Mouse (Mus musculus) cerebellum, adult 11 months (tissue): ENCODE results near the gene Nup160.

Experiments
- DNase-seq: peaks from one replicate; pipeline ENCODE4 v3.0.0; 2022

Gene Nup160

DNA sequence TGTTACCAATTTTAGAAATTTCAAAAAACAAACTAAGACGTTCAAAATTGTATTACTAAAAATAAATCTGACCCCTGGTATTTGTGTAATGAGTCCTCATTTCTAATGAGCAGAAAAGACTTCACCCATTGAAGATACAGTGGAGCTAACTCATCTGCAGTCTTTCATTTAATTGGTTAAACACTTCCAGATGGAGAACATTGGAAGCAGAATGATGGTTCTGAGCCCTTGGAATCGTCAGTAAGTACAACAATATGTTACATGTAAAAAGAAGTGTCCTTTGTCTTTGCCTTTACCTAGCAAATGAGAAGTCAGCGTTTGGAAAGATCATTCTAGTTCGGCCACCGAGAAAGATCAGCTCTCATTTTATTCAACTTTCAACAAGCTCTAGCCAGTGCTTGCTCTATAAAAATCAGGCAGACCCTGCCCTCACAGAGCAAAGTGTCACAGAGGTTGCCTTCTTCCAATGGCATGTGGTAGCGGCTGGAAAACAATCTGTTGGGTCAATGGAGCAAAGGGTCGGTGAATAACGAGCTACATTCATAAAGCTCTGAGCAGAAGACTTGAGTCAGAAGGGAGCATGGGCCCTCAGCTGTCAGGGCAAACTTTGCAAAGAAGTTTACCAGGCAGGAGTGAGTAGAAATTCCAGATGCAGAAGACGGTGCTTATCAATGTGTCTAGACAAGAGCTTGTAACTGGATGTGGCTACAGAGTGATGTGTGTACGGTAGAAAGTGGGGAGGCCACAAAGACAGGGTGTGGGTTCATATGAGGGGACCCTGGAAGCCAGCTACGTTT lies 10.2 kb upstream of the Nup160 start:
- DNase-seq = no peak

GRCm38 (mm10) chr2:90667388-90668265 lies 9.4 kb upstream of the Nup160 start:
- DNase-seq = no peak

DNA sequence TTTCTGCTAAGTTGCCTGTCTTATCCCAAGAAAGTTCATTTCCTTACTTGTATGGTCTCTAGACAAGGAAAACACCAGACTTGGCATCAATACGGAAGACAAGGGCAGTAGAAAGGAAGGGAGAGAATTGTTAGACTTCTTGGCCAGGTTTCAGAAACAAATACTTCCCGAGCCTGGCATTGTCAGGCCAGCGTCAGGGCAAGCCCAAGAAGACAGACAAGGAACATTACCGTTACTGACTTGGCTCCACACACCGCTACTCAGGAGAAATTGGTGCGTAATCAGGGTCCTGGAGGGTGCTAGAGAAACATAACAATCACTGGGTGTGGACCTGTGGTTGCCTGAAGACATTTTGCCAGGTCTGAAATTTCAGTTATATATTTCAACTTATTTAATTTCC lies 6.7 kb upstream of the Nup160 start:
- DNase-seq = no peak

DNA sequence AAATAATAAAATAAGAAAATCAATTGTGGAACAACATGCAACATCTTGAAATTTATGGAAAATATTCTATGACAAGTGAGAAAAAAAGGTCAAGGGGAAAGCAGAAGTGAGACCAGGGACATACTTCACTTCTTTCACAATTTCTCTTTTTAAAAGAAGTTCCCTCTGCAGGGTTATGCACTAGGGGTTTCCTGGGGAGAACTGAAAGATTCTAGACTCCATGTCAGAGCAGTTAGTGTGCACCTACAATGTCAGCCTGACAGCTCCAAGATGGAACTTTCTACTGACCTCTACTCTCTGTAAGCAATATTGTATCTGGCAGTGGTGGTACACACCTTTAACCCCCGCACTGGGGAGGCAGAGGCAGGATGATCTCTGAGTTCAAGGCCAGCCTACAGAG lies 3.7 kb upstream of the Nup160 start:
- DNase-seq = no peak

- DNase-seq = no peak
Observed at GRCm38 (mm10) chr2:90674555-90674954, 2.5 kb upstream of the Nup160 start.

- DNase-seq = no peak
Observed at GRCm38 (mm10) chr2:90675488-90675887, 1.5 kb upstream of the Nup160 start.

- no peak for DNase-seq
Observed at GRCm38 (mm10) chr2:90678256-90679060, 1.4 kb downstream of the Nup160 start.

DNA sequence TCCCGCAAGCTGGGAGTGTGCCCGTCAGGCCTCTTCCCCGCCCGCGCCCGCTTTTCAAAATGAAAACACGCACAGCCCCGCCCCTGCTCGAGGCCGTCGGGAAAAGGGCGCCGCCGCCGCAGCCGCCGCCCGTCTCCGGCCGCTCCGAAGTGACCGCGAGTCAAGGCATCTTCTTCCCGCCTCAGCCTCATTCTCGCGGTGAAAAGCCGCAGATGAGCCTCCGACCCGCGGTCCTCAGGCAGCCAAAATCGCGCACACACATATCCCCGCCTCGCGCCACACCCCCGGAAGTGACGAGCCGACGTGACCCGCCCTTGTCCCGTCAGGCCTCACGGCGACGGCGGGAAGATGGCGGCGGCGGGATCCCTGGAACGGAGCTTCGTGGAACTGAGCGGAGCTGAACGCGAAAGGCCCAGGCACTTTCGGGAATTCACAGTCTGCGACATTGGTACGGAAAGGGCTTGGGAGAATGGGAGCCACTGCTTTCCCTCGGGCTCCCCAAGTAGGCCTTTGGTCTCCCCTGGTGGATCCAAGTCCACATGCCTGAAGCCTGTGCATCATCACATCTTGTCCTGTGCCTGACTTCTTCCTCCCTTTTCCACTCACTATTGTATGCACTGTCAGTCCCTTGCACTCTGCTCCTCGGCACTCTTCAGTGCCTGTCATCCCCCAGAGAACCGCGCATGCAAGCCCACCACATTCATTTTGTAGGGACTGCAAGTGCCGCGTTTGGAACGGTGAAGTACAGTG lies 2.2 kb downstream of the Nup160 start:
- DNase-seq = peak; percentile 83

DNA sequence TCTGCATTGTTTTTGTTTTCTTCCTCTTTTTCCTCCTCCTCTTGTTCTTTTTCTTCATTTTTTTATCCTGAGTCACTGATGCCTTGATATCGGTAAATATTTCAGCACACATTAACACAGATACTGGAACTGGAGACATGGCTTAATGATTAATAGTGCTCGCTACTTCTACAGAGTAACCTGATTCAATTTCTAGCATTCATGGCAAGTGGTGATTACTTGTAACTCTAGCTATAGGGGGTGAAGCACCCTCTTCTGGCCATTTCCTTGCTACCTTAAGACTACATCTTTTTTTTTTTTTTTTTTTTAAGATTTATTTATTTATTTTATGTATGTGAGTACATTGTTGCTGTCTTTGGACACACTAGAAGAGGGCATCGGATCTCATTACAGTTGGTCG lies 23.9 kb downstream of the Nup160 start:
- DNase-seq = no peak

GRCm38 (mm10) chr2:90708548-90708947 lies 31.5 kb downstream of the Nup160 start:
- DNase-seq = no peak

- no peak for DNase-seq
Observed at GRCm38 (mm10) chr2:90715555-90716092, 38.6 kb downstream of the Nup160 start.

- DNase-seq = no peak
Observed at GRCm38 (mm10) chr2:90717366-90717765, 40.4 kb downstream of the Nup160 start.

GRCm38 (mm10) chr2:90717948-90718347 lies 40.9 kb downstream of the Nup160 start:
- no peak for DNase-seq

GRCm38 (mm10) chr2:90726818-90727217 lies 49.8 kb downstream of the Nup160 start:
- no peak for DNase-seq

DNA sequence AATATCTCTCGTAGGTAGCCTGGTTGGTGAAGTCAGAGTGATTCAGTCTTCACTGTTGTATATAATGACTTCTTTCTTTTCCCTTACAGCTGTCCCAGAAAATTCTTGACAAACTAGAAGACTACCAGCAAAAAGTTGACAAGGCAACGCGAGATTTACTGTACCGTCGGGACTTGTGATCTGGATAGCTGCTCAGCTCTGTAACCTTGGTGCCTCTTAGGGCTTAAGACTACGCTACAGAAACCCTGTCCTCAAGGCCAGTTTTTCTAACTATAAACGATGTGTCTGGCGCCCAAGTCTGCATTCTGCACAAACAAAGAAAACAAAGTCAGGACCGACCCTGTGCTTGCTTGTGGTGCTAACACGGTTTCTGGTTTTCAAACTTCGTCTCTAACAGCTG lies 58.3 kb downstream of the Nup160 start:
- DNase-seq = no peak

- DNase-seq = no peak
Observed at GRCm38 (mm10) chr2:90738801-90739200, 61.8 kb downstream of the Nup160 start.

- no peak for DNase-seq
Observed at GRCm38 (mm10) chr2:90739327-90739726, 62.3 kb downstream of the Nup160 start.

DNA sequence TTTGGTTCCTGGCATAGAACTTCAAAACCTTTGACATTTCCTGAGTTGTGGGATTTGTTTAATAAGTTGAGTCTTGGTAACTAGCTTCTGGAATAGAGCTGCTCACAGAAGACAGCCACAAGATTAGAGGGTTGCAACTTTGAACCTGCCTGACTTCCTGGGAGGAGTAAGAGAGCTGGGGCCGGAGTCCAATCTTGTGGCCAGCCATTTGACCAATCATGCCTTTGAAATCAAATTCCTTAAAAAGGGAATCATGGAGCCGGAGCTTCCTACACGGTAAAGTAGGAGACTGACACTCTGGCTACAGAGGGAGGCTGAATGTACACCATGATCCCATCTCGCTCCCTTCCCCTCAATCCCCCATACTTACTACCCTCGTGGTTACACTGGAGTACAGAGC lies 62.9 kb downstream of the Nup160 start:
- no peak for DNase-seq

DNA sequence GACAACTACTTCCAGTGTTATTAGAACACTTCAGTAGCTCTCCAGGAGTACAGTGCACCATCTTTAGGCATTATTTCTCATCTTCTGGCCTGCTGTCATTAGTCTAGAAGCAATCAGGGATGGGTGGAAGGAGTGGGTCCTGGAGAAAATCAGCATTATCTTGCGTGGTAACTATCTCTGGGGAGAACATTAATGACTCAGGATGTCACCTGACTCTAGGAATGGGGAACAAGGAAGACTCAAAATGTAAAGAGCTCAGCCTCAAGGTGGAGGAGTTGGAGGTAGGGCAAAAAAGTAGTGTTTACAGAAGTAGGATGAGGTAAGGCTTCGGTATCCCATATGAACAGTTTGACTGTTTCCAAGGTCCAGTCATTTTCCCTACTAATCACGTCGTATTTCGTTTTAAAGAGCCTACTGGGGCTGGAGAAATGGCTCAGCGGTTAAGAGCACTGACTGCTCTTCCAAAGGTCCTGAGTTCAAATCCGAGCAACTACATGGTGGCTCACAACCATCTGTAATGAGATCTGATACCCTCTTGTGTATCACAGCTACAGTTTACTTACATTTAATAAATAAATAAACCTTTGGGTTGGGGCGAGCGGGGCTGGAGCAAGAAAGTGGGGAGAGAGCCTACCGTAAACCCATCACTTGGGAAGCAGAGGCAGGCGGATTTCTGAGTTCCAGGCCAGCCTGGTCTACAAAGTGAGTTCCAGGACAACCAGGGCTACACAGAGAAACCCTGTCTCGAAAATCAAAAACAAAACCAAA lies 67.5 kb downstream of the Nup160 start:
- DNase-seq = peak; percentile 35

- peak; percentile 98 for DNase-seq
Observed at GRCm38 (mm10) chr2:90745053-90745678, 68.2 kb downstream of the Nup160 start, which contains the start of gene Fnbp4. Fnbp4 (plus strand) TSS chr2:90745370.
